Mouse (Mus musculus): ENCODE measurements around the gene Ap3b1. TPM values are rescaled to one million over a fixed set of nuclear protein-coding genes. Genes with fewer than 3 reads are reported as not detected.

The Ap3b1 gene
- total and polyA plus RNA-seq, 3 experiments = 46.0 to 113 (median 60.7) TPM

- Histone ChIP-seq H3K36me3 (replicated peaks in 1 of 2; ENCODE audit: control insufficient read depth in 1 of 2, insufficient read depth in 1 of 2, low read length in 1 of 2) (peaks cover 2 to 37% of the 10 kb centered on the region in 2 experiments), H3K4me2 (ENCODE audit: insufficient read depth, low read depth, poor library complexity, severe bottlenecking) (no peak overlapping the region), H3K9ac (ENCODE audit: insufficient read depth, low read depth) (no peak overlapping the region), H3K4me1 (ENCODE audit: control insufficient read depth in 1 of 2, insufficient read depth in 2 of 2) (no peaks in the 10 kb centered on the region), H3K79me2 (replicated peaks; ENCODE audit: control insufficient read depth, extremely low read depth, insufficient read depth, poor library complexity, severe bottlenecking) (no peaks in the 10 kb centered on the region), H3K4me3 (replicated peaks in 1 of 3; ENCODE audit: low read depth in 2 of 3, low read length in 2 of 3, poor library complexity in 1 of 3) (no peak overlapping the region), H3K27ac (ENCODE audit: insufficient read depth, low read depth) (no peak overlapping the region), H3K9me3 (replicated peaks; ENCODE audit: low read length) (no peaks in the 10 kb centered on the region), H3K27me3 (replicated peaks) (no peaks in the 10 kb centered on the region)
- DNase-seq (ENCODE audit: extremely low read depth) = peak; percentile 63
- no peak for TF ChIP-seq TBP (conservative IDR thresholded peaks at IDR 0.05; ENCODE audit: low read depth, low read length)
- no peak for TF ChIP-seq BHLHE40 (IDR thresholded peaks at IDR 0.05; ENCODE audit: low read depth, low read length)
- no peak for TF ChIP-seq MYC (IDR thresholded peaks at IDR 0.05; ENCODE audit: low read depth, low read length)
- no peak for TF ChIP-seq TCF12 (IDR thresholded peaks at IDR 0.05; ENCODE audit: low read depth, low read length)
- TF ChIP-seq CTCF (conservative IDR thresholded peaks at IDR 0.05 in 1 of 2, IDR thresholded peaks at IDR 0.05 in 1 of 2; ENCODE audit: low read depth in 2 of 2, low read length in 2 of 2) = peak; percentile 82 to 90
- peak; percentile 70 for TF ChIP-seq RAD21 (IDR thresholded peaks at IDR 0.05; ENCODE audit: low read depth, low read length)
- TF ChIP-seq ZC3H11A (IDR thresholded peaks at IDR 0.05; ENCODE audit: low read depth, low read length) = peak; percentile 2; the same call in 1 of the 2 replicates
- TF ChIP-seq GABPA (IDR thresholded peaks at IDR 0.05; ENCODE audit: insufficient replicate concordance, low read depth, low read length) = no peak
- TF ChIP-seq SMC3 (IDR thresholded peaks at IDR 0.05; ENCODE audit: low read depth, low read length) = peak; percentile 74
- no peak for TF ChIP-seq POLR2A (IDR thresholded peaks at IDR 0.05; ENCODE audit: low read depth, low read length)
- dilution Hi-C loops (cut with MboI; ENCODE audit: extremely low pct_ligation_motif_present, extremely low pct_unique_long_range_greater_than_20kb, low sequenced_read_pairs) = no loop called here
- in situ Hi-C loops (cut with MboI; ENCODE audit: low pct_ligation_motif_present, low pct_unique_long_range_greater_than_20kb, low sequenced_read_pairs) = loop anchor here (10.0 kb wide), 1 partner anchor 385 kb away; no protein-coding TSS in a partner anchor
These were observed 201.3 kb downstream of the Ap3b1 start for GRCm38 (mm10) chr13:94560011-94560410.

GRCm38 (mm10) chr13:94560878-94561277, 202.1 kb downstream of the Ap3b1 start:
- Histone ChIP-seq H3K9me3 (replicated peaks; ENCODE audit: low read length) (no peaks in the 10 kb centered on the region), H3K9ac (ENCODE audit: insufficient read depth, low read depth) (no peak overlapping the region), H3K27ac (ENCODE audit: insufficient read depth, low read depth) (no peak overlapping the region), H3K4me1 (ENCODE audit: control insufficient read depth in 1 of 2, insufficient read depth in 2 of 2) (no peaks in the 10 kb centered on the region), H3K4me3 (replicated peaks in 1 of 3; ENCODE audit: low read depth in 2 of 3, low read length in 2 of 3, poor library complexity in 1 of 3) (no peak overlapping the region), H3K79me2 (replicated peaks; ENCODE audit: control insufficient read depth, extremely low read depth, insufficient read depth, poor library complexity, severe bottlenecking) (no peaks in the 10 kb centered on the region), H3K27me3 (replicated peaks) (no peaks in the 10 kb centered on the region), H3K4me2 (ENCODE audit: insufficient read depth, low read depth, poor library complexity, severe bottlenecking) (no peak overlapping the region), H3K36me3 (replicated peaks in 1 of 2; ENCODE audit: control insufficient read depth in 1 of 2, insufficient read depth in 1 of 2, low read length in 1 of 2) (peaks cover 4 to 46% of the 10 kb centered on the region in 2 experiments)
- DNase-seq (ENCODE audit: extremely low read depth) = no peak
- no peak for TF ChIP-seq POLR2AphosphoS2 (IDR thresholded peaks at IDR 0.05; ENCODE audit: low read depth, low read length)
- no peak for TF ChIP-seq TCF12 (IDR thresholded peaks at IDR 0.05; ENCODE audit: low read depth, low read length)
- no peak for TF ChIP-seq CHD2 (IDR thresholded peaks at IDR 0.05; ENCODE audit: low read length)
- TF ChIP-seq ZMIZ1 (IDR thresholded peaks at IDR 0.05; ENCODE audit: low read depth, low read length) = no peak
- no peak for TF ChIP-seq MAZ (IDR thresholded peaks at IDR 0.05; ENCODE audit: low read depth, low read length)
- no peak for TF ChIP-seq ETS1 (conservative IDR thresholded peaks at IDR 0.05; ENCODE audit: low read depth, low read length)
- no peak for TF ChIP-seq RCOR1 (conservative IDR thresholded peaks at IDR 0.05; ENCODE audit: low read depth, low read length)
- no peak for TF ChIP-seq USF1 (IDR thresholded peaks at IDR 0.05; ENCODE audit: low read depth, low read length)
- TF ChIP-seq MEF2A (IDR thresholded peaks at IDR 0.05; ENCODE audit: borderline replicate concordance, low read depth, low read length) = no peak
- in situ Hi-C loops (cut with MboI; ENCODE audit: low pct_ligation_motif_present, low pct_unique_long_range_greater_than_20kb, low sequenced_read_pairs) = loop anchor here (10.0 kb wide), 1 partner anchor 384 kb away; no protein-coding TSS in a partner anchor
- dilution Hi-C loops (cut with MboI; ENCODE audit: extremely low pct_ligation_motif_present, extremely low pct_unique_long_range_greater_than_20kb, low sequenced_read_pairs) = no loop called here
